Mouse (Mus musculus) CH12.LX (cell line): ENCODE measurements at regions not wholly inside any gene's neighbourhood (a gene's known extent, or its start where the extent isn't known, plus 50 kb on each side); places are given as distances from the start of the nearest gene placed in this dataset.

Experiments
- DNase-seq: peaks from one replicate; pipeline ENCODE4 v3.0.0-alpha.2; 2013; ENCODE audit errors: extremely low read depth
- H3K27ac ChIP-seq: 2 replicates; pipeline ENCODE4 v1.5.1; 2012; ENCODE audit warnings: low read depth, mild to moderate bottlenecking, control low read depth, moderate library complexity; ENCODE audit not compliant: insufficient read depth
- H3K27me3 ChIP-seq: replicated peaks from 2 replicates; pipeline ENCODE3; 2012; ENCODE audit warnings: inconsistent platforms
- H3K36me3 ChIP-seq, 2 experiments: replicated peaks in 1 of 2; 2 replicates each; pipeline versions ENCODE3 to v1.6.1; 2012; ENCODE audit warnings: inconsistent platforms in 1 of 2, low read length in 1 of 2, mild to moderate bottlenecking in 1 of 2, mixed read lengths in 1 of 2, moderate library complexity in 1 of 2; ENCODE audit not compliant: control insufficient read depth in 1 of 2, insufficient read depth in 1 of 2
- H3K4me1 ChIP-seq, 2 experiments: 2 replicates each; pipeline ENCODE4 v1.6.1; 2012; ENCODE audit warnings: inconsistent platforms in 1 of 2, moderate library complexity in 1 of 2; ENCODE audit not compliant: insufficient read depth in 2 of 2, control insufficient read depth in 1 of 2
- H3K4me2 ChIP-seq: 2 replicates; pipeline ENCODE4 v1.6.1; 2012; ENCODE audit warnings: low read depth, mild to moderate bottlenecking, control low read depth; ENCODE audit not compliant: poor library complexity, insufficient read depth, severe bottlenecking
- H3K4me3 ChIP-seq, 3 experiments: fragments of 150-350 bp in 1 of 3; sonication (generic) in 1 of 3; replicated peaks in 1 of 3; 2 replicates each; pipeline versions ENCODE3 to v1.5.1; 2011 to 2012; ENCODE audit warnings: low read depth in 2 of 3, low read length in 2 of 3, mild to moderate bottlenecking in 2 of 3, moderate library complexity in 2 of 3, control low read depth in 1 of 3, improper control_type of control experiment in 1 of 3, inconsistent platforms in 1 of 3, mixed read lengths in 1 of 3; ENCODE audit not compliant: poor library complexity in 1 of 3
- H3K79me2 ChIP-seq: replicated peaks from 2 replicates; pipeline ENCODE4 v1.6.1; 2012; ENCODE audit warnings: mild to moderate bottlenecking, moderate library complexity; ENCODE audit not compliant: control insufficient read depth, poor library complexity, insufficient read depth, severe bottlenecking; ENCODE audit errors: extremely low read depth
- H3K9ac ChIP-seq: 2 replicates; pipeline ENCODE4 v1.6.1; 2012; ENCODE audit warnings: low read depth, mild to moderate bottlenecking, control low read depth, moderate library complexity; ENCODE audit not compliant: insufficient read depth
- H3K9me3 ChIP-seq: replicated peaks from 2 replicates; pipeline ENCODE3; 2012; ENCODE audit warnings: low read length, inconsistent platforms, mixed read lengths
- BHLHE40 ChIP-seq: IDR thresholded peaks from 2 replicates; pipeline ENCODE4 v1.6.1; 2011; ENCODE audit warnings: mild to moderate bottlenecking, low read depth, low read length, improper control_type of control experiment
- CHD1 ChIP-seq: IDR thresholded peaks from 2 replicates; pipeline ENCODE4 v1.6.1; 2012; ENCODE audit warnings: low read depth, low read length, improper control_type of control experiment, inconsistent platforms
- CTCF ChIP-seq, 2 experiments: IDR thresholded peaks in 1 of 2; conservative IDR thresholded peaks in 1 of 2; 2 replicates each; pipeline ENCODE4 v1.5.1; 2011 to 2012; ENCODE audit warnings: low read depth in 2 of 2, low read length in 2 of 2, improper control_type of control experiment in 1 of 2, inconsistent platforms in 1 of 2, mild to moderate bottlenecking in 1 of 2, moderate library complexity in 1 of 2
- EP300 ChIP-seq: IDR thresholded peaks from 2 replicates; pipeline ENCODE4 v1.6.1; 2011; ENCODE audit warnings: low read length, improper control_type of control experiment
- ETS1 ChIP-seq: conservative IDR thresholded peaks from 2 replicates; pipeline ENCODE4 v1.6.1; 2012; ENCODE audit warnings: low read depth, mild to moderate bottlenecking, inconsistent platforms, low read length, improper control_type of control experiment, moderate library complexity
- GABPA ChIP-seq: IDR thresholded peaks from 2 replicates; pipeline ENCODE4 v1.6.1; 2012; ENCODE audit warnings: low read depth, low read length, improper control_type of control experiment, inconsistent platforms; ENCODE audit not compliant: insufficient replicate concordance
- IRF4 ChIP-seq: IDR thresholded peaks from 2 replicates; pipeline ENCODE4 v1.6.1; 2014; ENCODE audit warnings: low read depth, mild to moderate bottlenecking, inconsistent platforms, low read length, improper control_type of control experiment
- JUND ChIP-seq: conservative IDR thresholded peaks from 2 replicates; pipeline ENCODE4 v1.6.1; 2011; ENCODE audit warnings: low read depth, low read length, improper control_type of control experiment
- KAT2A ChIP-seq: IDR thresholded peaks from 2 replicates; pipeline ENCODE4 v1.6.1; 2012; ENCODE audit warnings: low read length, improper control_type of control experiment, inconsistent platforms; ENCODE audit not compliant: insufficient replicate concordance
- MAX ChIP-seq: IDR thresholded peaks from 2 replicates; pipeline ENCODE4 v1.6.1; 2011; ENCODE audit warnings: low read length, improper control_type of control experiment
- MAZ ChIP-seq: IDR thresholded peaks from 2 replicates; pipeline ENCODE4 v1.6.1; 2012; ENCODE audit warnings: low read depth, mild to moderate bottlenecking, inconsistent platforms, low read length, improper control_type of control experiment, moderate library complexity
- MEF2A ChIP-seq: IDR thresholded peaks from 2 replicates; pipeline ENCODE4 v1.6.1; 2014; ENCODE audit warnings: low read depth, mild to moderate bottlenecking, inconsistent platforms, low read length, improper control_type of control experiment, borderline replicate concordance
- MXI1 ChIP-seq: IDR thresholded peaks from 2 replicates; pipeline ENCODE4 v1.6.1; 2011; ENCODE audit warnings: mild to moderate bottlenecking, low read depth, low read length, improper control_type of control experiment
- MYC ChIP-seq: IDR thresholded peaks from 2 replicates; pipeline ENCODE4 v1.6.1; 2011; ENCODE audit warnings: low read depth, mild to moderate bottlenecking, improper control_type of control experiment, low read length
- NELFE ChIP-seq: IDR thresholded peaks from 2 replicates; pipeline ENCODE4 v1.6.1; 2011; ENCODE audit warnings: low read depth, low read length, improper control_type of control experiment
- NRF1 ChIP-seq: IDR thresholded peaks from 2 replicates; pipeline ENCODE4 v1.6.1; 2014; ENCODE audit warnings: low read depth, mild to moderate bottlenecking, inconsistent platforms, low read length, improper control_type of control experiment, moderate library complexity
- PAX5 ChIP-seq: IDR thresholded peaks from 2 replicates; pipeline ENCODE4 v1.6.1; 2012; ENCODE audit warnings: low read length, inconsistent platforms, mixed read lengths
- POLR2A ChIP-seq: IDR thresholded peaks from 2 replicates; pipeline ENCODE4 v1.6.1; 2011; ENCODE audit warnings: low read depth, mild to moderate bottlenecking, improper control_type of control experiment, low read length
- POLR2AphosphoS2 ChIP-seq: IDR thresholded peaks from 2 replicates; pipeline ENCODE4 v1.6.1; 2011; ENCODE audit warnings: low read depth, low read length, improper control_type of control experiment
- RAD21 ChIP-seq: IDR thresholded peaks from 2 replicates; pipeline ENCODE4 v1.6.1; 2011; ENCODE audit warnings: low read depth, mild to moderate bottlenecking, low read length, improper control_type of control experiment, moderate library complexity
- RCOR1 ChIP-seq: conservative IDR thresholded peaks from 2 replicates; pipeline ENCODE4 v1.6.1; 2012; ENCODE audit warnings: low read depth, mild to moderate bottlenecking, inconsistent platforms, low read length, improper control_type of control experiment
- SIN3A ChIP-seq: IDR thresholded peaks from 2 replicates; pipeline ENCODE4 v1.6.1; 2012; ENCODE audit warnings: low read length, improper control_type of control experiment, inconsistent platforms
- SMC3 ChIP-seq: IDR thresholded peaks from 2 replicates; pipeline ENCODE4 v1.6.1; 2011; ENCODE audit warnings: low read depth, low read length, improper control_type of control experiment
- TBP ChIP-seq: conservative IDR thresholded peaks from 2 replicates; pipeline ENCODE4 v1.6.1; 2011; ENCODE audit warnings: low read depth, low read length, improper control_type of control experiment
- TCF12 ChIP-seq: IDR thresholded peaks from 2 replicates; pipeline ENCODE4 v1.6.1; 2014; ENCODE audit warnings: low read depth, mild to moderate bottlenecking, inconsistent platforms, low read length, improper control_type of control experiment
- USF2 ChIP-seq: conservative IDR thresholded peaks from 2 replicates; pipeline ENCODE4 v1.6.1; 2011; ENCODE audit warnings: low read depth, low read length, improper control_type of control experiment
- ZKSCAN1 ChIP-seq: IDR thresholded peaks from 2 replicates; pipeline ENCODE4 v1.6.1; 2012; ENCODE audit warnings: low read depth, inconsistent platforms, low read length, improper control_type of control experiment, borderline replicate concordance
- ZNF384 ChIP-seq: IDR thresholded peaks from 2 replicates; pipeline ENCODE4 v1.6.1; 2012; ENCODE audit warnings: low read depth, low read length, improper control_type of control experiment, inconsistent platforms
- dilution Hi-C: fragments of 300-500 bp; cut with MboI; formaldehyde crosslinking; loops from 2 replicates; pipeline ENCODE4 v1.14.3; 2020; ENCODE audit warnings: low sequenced_read_pairs; ENCODE audit not compliant: extremely low pct_unique_long_range_greater_than_20kb, extremely low pct_ligation_motif_present
- in situ Hi-C: fragments of 300-500 bp; cut with MboI; formaldehyde crosslinking; loops from 3 replicates; pipeline ENCODE4 v1.14.3; 2019; ENCODE audit warnings: low sequenced_read_pairs, low pct_ligation_motif_present, low pct_unique_long_range_greater_than_20kb, mixed read lengths

GRCm38 (mm10) chr6:100941686-100942085 lies 108.3 kb downstream of the Ppp4r2 start:
- H3K27ac ChIP-seq: no peak overlapping the region
- no peaks in the 10 kb centered on the region for H3K4me1 ChIP-seq
- DNase-seq: no peak
- H3K79me2 ChIP-seq: no peaks in the 10 kb centered on the region
- H3K27me3 ChIP-seq: peaks cover 35% of the 10 kb centered on the region
- in situ Hi-C loops: no loop called here
- no peak overlapping the region for H3K9ac ChIP-seq
- no peaks in the 10 kb centered on the region for H3K9me3 ChIP-seq
- dilution Hi-C loops: no loop called here
- H3K4me3 ChIP-seq: no peak overlapping the region
- no peaks in the 10 kb centered on the region for H3K36me3 ChIP-seq
- TF ChIP-seq POLR2A: no peak
- TF ChIP-seq SMC3: no peak
- no peak overlapping the region for H3K4me2 ChIP-seq

- H3K9ac ChIP-seq: no peak overlapping the region
- H3K4me3 ChIP-seq: no peak overlapping the region
- H3K79me2 ChIP-seq: no peaks in the 10 kb centered on the region
- no peak for DNase-seq
- H3K27ac ChIP-seq: no peak overlapping the region
- H3K36me3 ChIP-seq: no peaks in the 10 kb centered on the region
- dilution Hi-C loops (no loop called here), in situ Hi-C loops (no loop called here)
- no peaks in the 10 kb centered on the region for H3K9me3 ChIP-seq
- peaks cover 37% of the 10 kb centered on the region for H3K27me3 ChIP-seq
- TF ChIP-seq MEF2A (no peak), RCOR1 (no peak), PAX5 (no peak), TCF12 (no peak), IRF4 (no peak), CHD1 (no peak), MAX (no peak), ZKSCAN1 (no peak), BHLHE40 (no peak), KAT2A (no peak), ETS1 (no peak), MXI1 (no peak), RAD21 (no peak)
- no peaks in the 10 kb centered on the region for H3K4me1 ChIP-seq
- no peak overlapping the region for H3K4me2 ChIP-seq
Measured at GRCm38 (mm10) chr6:100942956-100943355, 109.5 kb downstream of the Ppp4r2 start.

GRCm38 (mm10) chr6:100945796-100946195 lies 112.4 kb downstream of the Ppp4r2 start:
- H3K9ac ChIP-seq: no peak overlapping the region
- no peaks in the 10 kb centered on the region for H3K4me1 ChIP-seq
- no peak overlapping the region for H3K4me2 ChIP-seq
- no peaks in the 10 kb centered on the region for H3K9me3 ChIP-seq
- in situ Hi-C loops (no loop called here), dilution Hi-C loops (no loop called here)
- H3K27me3 ChIP-seq: peaks cover 39% of the 10 kb centered on the region
- H3K27ac ChIP-seq: no peak overlapping the region
- TF ChIP-seq RCOR1 (no peak), MYC (no peak), ZKSCAN1 (no peak), ETS1 (no peak), NELFE (no peak), NRF1 (no peak), MAX (no peak), MEF2A (no peak), SIN3A (no peak), MAZ (no peak), CTCF (conservative IDR thresholded peaks at IDR 0.05 in 1 of 2, IDR thresholded peaks at IDR 0.05 in 1 of 2; ENCODE audit: low read depth in 2 of 2, low read length in 2 of 2) (no peak), GABPA (no peak), USF2 (no peak), TBP (no peak), TCF12 (no peak), EP300 (no peak), ZNF384 (no peak), POLR2AphosphoS2 (no peak), JUND (no peak)
- no peaks in the 10 kb centered on the region for H3K79me2 ChIP-seq
- no peak for DNase-seq
- no peak overlapping the region for H3K4me3 ChIP-seq
- H3K36me3 ChIP-seq: no peaks in the 10 kb centered on the region
